Mouse (Mus musculus) liver, adult 2 months (tissue): Measurements from ENCODE around the gene 4930469K13Rik.

Source experiments
- CTCF ChIP-seq: fragments of 200-500 bp; IDR thresholded peaks from 2 replicates; pipeline ENCODE4 v1.5.1; 2011; ENCODE audit warnings: low read depth, low read length, control low read depth
- POLR2A ChIP-seq: fragments of 200-500 bp; IDR thresholded peaks from 2 replicates; pipeline ENCODE4 v1.6.1; 2011; ENCODE audit warnings: low read length, control low read depth; ENCODE audit not compliant: insufficient read depth; ENCODE audit errors: extremely low read depth

DNA sequence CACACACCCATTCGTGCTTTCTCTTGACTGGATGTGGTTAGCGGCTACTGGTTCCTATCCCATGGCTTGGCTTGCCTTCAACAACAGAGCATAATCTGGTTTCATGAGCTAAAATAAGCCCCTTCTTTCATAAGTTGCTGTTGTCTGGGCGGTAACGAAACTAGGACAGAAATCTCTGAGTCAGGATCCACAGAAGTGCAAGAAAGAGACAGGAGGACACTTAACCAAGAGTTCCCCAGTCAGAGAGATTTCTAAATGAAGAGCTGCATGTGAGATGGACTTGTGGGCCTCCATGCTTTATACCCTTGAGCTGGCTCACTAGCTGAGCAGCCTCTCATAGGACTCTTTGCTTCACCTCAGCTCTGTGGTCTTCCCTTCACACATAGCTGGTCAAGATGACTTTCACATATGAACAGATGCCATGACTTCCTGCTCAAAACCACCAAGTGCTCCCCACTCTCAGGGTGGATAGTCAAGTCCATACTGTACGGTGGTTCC lies 64.3 kb downstream of the 4930469K13Rik start:
- TF ChIP-seq CTCF: no peak
- TF ChIP-seq POLR2A: no peak
